Mouse (Mus musculus) neural tube, embryonic 14.5 days (tissue): Measurements from ENCODE around the gene Olfr247. TPM values are rescaled to one million over a fixed set of nuclear protein-coding genes. Genes with fewer than 3 reads are reported as not detected.
"Not testable (repeated sequence)": the region's sequence is repeated elsewhere in the genome, so short reads cannot be mapped to it uniquely, and the experiment has no call there.

Source experiments
- ATAC-seq: fragments of 200-750 bp; cut with Nextera tagmentation; 2 replicates; pipeline ENCODE4 v1.8.0; 2017; ENCODE audit warnings: low read depth, mild to moderate bottlenecking, moderate TSS enrichment, moderate library complexity
- H3K27ac ChIP-seq: fragments of 300-500 bp; sonication (generic); 2 replicates; pipeline ENCODE4 v1.5.1; 2014; ENCODE audit warnings: low read depth, mild to moderate bottlenecking, control low read depth, low read length, moderate library complexity, mixed read lengths
- H3K27me3 ChIP-seq: fragments of 300-500 bp; sonication (generic); 2 replicates; pipeline ENCODE4 v1.6.1; 2014; ENCODE audit warnings: low read length; ENCODE audit not compliant: control insufficient read depth, insufficient read depth
- H3K36me3 ChIP-seq: fragments of 300-500 bp; sonication (generic); 2 replicates; pipeline ENCODE4 v1.6.1; 2014; ENCODE audit warnings: low read length, mixed read lengths; ENCODE audit not compliant: control insufficient read depth, insufficient read depth
- H3K4me1 ChIP-seq: fragments of 300-500 bp; sonication (generic); 2 replicates; pipeline ENCODE4 v1.6.1; 2014; ENCODE audit warnings: low read length; ENCODE audit not compliant: control insufficient read depth, insufficient read depth
- H3K4me2 ChIP-seq: fragments of 300-500 bp; sonication (generic); 2 replicates; pipeline ENCODE4 v1.6.1; 2014; ENCODE audit warnings: mild to moderate bottlenecking, low read depth, low read length, control low read depth
- H3K4me3 ChIP-seq: fragments of 300-500 bp; sonication (generic); 2 replicates; pipeline ENCODE4 v1.5.1; 2014; ENCODE audit warnings: low read depth, low read length, control low read depth, mixed read lengths
- H3K9ac ChIP-seq: fragments of 300-500 bp; sonication (generic); replicated peaks from 2 replicates; pipeline ENCODE4 v1.6.1; 2014; ENCODE audit warnings: low read depth, mild to moderate bottlenecking, control low read depth, low read length, mixed read lengths
- H3K9me3 ChIP-seq: fragments of 300-500 bp; sonication (generic); 2 replicates; pipeline ENCODE4 v1.6.1; 2016; ENCODE audit warnings: low read length; ENCODE audit not compliant: control insufficient read depth
- WGBS: fragments of 180-500 bp; shearing (Covaris S2); extraction: QIAGEN DNeasy Blood & Tissue Kit; methylation state at CpG from one replicate; pipeline ENCODE4 v1.1.7; 2014; 5-methylcytosine and 5-hydroxymethylcytosine counted together
- polyA plus RNA-seq: library from polyadenylated mRNA; unstranded; fragments of >200 nt; fragmentation: Nextera tagmentation; extraction: Ambion mirVana; gene quantifications from 2 replicates; pipeline ENCODE4 v1.2.1, GENCODE M21; 2014

Olfr247 gene
- polyA plus RNA-seq: not detected in 2 replicates

DNA sequence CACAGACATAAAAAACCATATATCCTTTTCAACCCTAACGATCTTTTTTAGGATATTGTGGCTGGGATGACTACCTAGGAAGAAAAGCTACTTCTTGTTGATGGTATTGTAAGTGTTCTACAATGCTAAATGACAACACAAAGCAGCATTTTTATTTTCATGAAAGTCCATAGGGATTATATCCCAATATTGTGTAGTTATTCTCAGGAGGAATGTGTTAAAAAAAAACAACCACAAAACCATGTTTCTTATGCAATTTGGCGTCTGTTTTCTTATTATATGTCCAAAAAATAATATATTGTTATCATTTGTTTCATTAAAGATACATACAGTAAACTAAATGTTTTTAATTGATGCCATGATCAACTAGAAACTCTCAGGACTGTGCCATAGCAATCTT is at the start of gene Olfr247:
Gene Olfr247, minus strand, starts transcription at position 101 of the 400 bp plus-strand sequence.
- H3K4me3 ChIP-seq, H3K4me2 ChIP-seq, H3K36me3 ChIP-seq, H3K27me3 ChIP-seq, H3K9me3 ChIP-seq, H3K9ac ChIP-seq, ATAC-seq, H3K4me1 ChIP-seq, H3K27ac ChIP-seq: not testable (repeated sequence)
- no CpG with 5 or more reads among the region's 2 CpGs for WGBS

DNA sequence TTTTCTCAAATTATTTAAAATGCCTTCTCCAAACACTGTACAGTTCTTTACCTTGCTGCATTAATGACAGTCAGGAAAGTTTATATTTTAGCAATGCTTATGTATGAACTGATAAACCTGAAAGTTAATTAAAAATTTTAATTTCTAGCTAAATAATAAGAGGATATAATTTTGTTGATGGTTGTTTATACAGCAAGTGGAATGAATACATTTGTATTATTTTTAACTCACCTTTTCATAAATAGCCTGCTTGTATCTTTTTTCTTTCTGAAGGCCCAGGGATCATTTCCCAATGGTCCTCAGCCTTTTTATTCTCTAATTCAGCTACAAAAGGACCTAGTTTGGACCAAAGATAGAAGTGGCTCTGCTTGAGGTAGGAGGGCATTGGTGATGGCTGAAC is 36.4 kb upstream of the Olfr247 start, which contains the start of gene Olfr820:
Gene Olfr820, plus strand, starts transcription at position 301 of the 400 bp plus-strand sequence.
- Histone ChIP-seq H3K27ac (no peak within 1 kb of the TSS), H3K27me3 (no peaks in the 10 kb centered on the region), H3K4me1 (no peaks in the 10 kb centered on the region), H3K9ac (no peak within 1 kb of the TSS), H3K36me3 (no peaks in the 10 kb centered on the region), H3K4me3 (no peak within 1 kb of the TSS), H3K9me3 (no peaks in the 10 kb centered on the region), H3K4me2 (no peak within 1 kb of the TSS)
- ATAC-seq: no peak

DNA sequence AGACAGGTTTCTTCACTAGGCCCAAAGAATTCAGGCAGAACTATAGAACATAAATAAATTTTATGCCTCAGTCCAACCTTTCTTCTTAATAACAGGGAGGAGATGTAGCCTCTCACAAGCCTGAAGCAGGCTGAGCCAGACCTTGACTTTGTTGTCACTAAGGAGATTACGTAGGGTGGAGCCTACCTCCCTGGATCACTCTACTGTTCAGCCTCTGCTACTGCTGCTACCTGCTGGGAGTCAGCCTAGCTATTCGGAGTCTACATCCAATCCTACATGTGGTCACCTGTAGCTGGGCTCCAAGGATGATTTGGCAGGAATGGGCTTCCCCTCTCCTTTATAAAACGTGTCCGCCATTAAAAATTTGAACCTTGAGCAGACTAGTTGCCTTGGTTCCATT is 29.4 kb upstream of the Olfr247 start:
- WGBS: 89% methylated on average over 4 of the region's 4 CpGs
- H3K36me3 ChIP-seq, H3K4me2 ChIP-seq, H3K9ac ChIP-seq, H3K27me3 ChIP-seq, ATAC-seq, H3K27ac ChIP-seq, H3K9me3 ChIP-seq, H3K4me3 ChIP-seq, H3K4me1 ChIP-seq: not testable (repeated sequence)

DNA sequence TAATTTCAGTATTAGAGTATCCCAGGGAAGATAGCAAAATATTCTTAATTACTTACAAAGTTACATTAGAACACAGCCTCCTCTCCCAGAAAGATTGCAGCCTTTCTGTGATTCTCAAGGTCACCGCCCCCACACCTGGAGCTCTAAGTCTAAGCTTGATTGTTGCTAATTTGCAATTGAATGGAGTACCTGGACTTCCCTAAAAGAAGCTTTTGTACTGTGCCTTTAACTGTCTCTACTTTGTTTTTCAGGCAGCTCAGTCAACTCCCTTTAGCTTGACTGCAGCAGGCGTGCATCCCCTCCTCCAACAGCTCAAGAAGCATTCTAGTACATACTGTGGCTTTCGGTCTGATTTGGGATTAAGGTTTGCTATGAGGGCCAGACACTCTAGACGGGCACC is 28.2 kb upstream of the Olfr247 start:
- not testable (repeated sequence) for H3K9ac ChIP-seq, H3K9me3 ChIP-seq, H3K4me3 ChIP-seq, H3K4me2 ChIP-seq, ATAC-seq, H3K27ac ChIP-seq, H3K4me1 ChIP-seq, H3K36me3 ChIP-seq, H3K27me3 ChIP-seq
- WGBS: 86% methylated on average over 4 of the region's 4 CpGs

DNA sequence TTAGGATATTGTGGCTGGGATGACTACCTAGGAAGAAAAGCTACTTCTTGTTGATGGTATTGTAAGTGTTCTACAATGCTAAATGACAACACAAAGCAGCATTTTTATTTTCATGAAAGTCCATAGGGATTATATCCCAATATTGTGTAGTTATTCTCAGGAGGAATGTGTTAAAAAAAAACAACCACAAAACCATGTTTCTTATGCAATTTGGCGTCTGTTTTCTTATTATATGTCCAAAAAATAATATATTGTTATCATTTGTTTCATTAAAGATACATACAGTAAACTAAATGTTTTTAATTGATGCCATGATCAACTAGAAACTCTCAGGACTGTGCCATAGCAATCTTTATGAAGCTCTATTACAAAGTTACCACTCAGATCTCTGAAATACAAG is 9.0 kb upstream of the Olfr247 start, which contains the start of gene Gm10310:
Gene Gm10310, minus strand, starts transcription at position 101 of the 400 bp plus-strand sequence.
- not testable (repeated sequence) for H3K4me1 ChIP-seq, H3K36me3 ChIP-seq, H3K27ac ChIP-seq, H3K4me2 ChIP-seq, H3K27me3 ChIP-seq, H3K9ac ChIP-seq, ATAC-seq, H3K9me3 ChIP-seq, H3K4me3 ChIP-seq
- WGBS: no CpG with 5 or more reads among the region's 1 CpGs

DNA sequence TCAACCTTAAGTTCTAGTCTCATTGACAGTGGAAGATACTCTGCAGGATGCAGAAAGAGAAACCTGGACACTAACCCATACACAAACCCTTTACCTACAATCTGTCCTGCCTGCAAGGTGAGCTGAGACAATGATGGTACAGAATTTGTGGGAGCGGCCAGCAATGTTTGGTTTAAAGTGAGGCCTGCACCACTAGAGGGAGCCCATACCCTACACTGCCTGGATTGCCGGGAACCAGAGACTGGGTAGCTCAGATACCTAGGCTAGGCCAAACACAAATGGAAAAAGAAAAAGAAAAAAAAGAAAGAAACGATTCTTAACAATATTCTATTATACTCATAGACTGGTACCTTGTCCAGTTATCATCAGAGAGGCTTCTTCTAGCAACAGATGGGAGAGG is 5.9 kb upstream of the Olfr247 start:
- not testable (repeated sequence) for H3K36me3 ChIP-seq, H3K27me3 ChIP-seq, H3K9me3 ChIP-seq, H3K27ac ChIP-seq, H3K9ac ChIP-seq, H3K4me3 ChIP-seq, H3K4me1 ChIP-seq, H3K4me2 ChIP-seq, ATAC-seq
- WGBS: no CpG with 5 or more reads among the region's 3 CpGs

DNA sequence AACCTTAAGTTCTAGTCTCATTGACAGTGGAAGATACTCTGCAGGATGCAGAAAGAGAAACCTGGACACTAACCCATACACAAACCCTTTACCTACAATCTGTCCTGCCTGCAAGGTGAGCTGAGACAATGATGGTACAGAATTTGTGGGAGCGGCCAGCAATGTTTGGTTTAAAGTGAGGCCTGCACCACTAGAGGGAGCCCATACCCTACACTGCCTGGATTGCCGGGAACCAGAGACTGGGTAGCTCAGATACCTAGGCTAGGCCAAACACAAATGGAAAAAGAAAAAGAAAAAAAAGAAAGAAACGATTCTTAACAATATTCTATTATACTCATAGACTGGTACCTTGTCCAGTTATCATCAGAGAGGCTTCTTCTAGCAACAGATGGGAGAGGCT is 2.9 kb downstream of the Olfr247 start:
- not testable (repeated sequence) for H3K9me3 ChIP-seq, H3K36me3 ChIP-seq, H3K27ac ChIP-seq, H3K4me2 ChIP-seq, H3K9ac ChIP-seq, H3K27me3 ChIP-seq, H3K4me1 ChIP-seq, H3K4me3 ChIP-seq, ATAC-seq
- no CpG with 5 or more reads among the region's 3 CpGs for WGBS

DNA sequence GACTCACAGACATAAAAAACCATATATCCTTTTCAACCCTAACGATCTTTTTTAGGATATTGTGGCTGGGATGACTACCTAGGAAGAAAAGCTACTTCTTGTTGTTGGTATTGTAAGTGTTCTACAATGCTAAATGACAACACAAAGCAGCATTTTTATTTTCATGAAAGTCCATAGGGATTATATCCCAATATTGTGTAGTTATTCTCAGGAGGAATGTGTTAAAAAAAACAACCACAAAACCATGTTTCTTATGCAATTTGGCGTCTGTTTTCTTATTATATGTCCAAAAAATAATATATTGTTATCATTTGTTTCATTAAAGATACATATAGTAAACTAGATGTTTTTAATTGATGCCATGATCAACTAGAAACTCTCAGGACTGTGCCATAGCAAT is 8.8 kb downstream of the Olfr247 start, which contains the start of gene Olfr819:
Gene Olfr819, minus strand, starts transcription at position 101 of the 400 bp plus-strand sequence.
- not testable (repeated sequence) for H3K27ac ChIP-seq, H3K36me3 ChIP-seq, H3K4me3 ChIP-seq, H3K4me2 ChIP-seq, ATAC-seq, H3K4me1 ChIP-seq, H3K9ac ChIP-seq, H3K27me3 ChIP-seq, H3K9me3 ChIP-seq
- WGBS: 80% methylated on average over 2 of the region's 2 CpGs

DNA sequence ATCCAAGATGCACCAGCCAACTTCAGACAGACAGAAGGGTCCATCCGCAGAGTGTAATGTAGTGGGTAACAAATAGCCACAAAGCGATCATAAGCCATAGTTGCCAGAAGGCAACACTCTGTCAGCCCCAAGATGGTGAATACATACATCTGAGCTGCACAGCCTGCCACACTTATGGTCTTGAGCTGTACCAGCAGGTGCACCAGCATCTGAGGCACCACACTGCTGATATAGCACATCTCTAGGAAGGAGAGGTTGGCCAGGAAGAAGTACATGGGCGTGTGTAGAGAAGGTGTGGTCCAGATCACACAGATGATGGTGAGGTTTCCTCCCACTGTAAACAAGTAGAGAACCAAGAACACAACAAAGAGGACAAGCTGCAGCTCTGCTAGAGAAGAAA is 9.7 kb downstream of the Olfr247 start:
- not testable (repeated sequence) for ATAC-seq, H3K4me1 ChIP-seq, H3K27ac ChIP-seq, H3K4me3 ChIP-seq, H3K4me2 ChIP-seq, H3K36me3 ChIP-seq, H3K9me3 ChIP-seq, H3K27me3 ChIP-seq, H3K9ac ChIP-seq
- WGBS: 93% methylated on average over 2 of the region's 3 CpGs

DNA sequence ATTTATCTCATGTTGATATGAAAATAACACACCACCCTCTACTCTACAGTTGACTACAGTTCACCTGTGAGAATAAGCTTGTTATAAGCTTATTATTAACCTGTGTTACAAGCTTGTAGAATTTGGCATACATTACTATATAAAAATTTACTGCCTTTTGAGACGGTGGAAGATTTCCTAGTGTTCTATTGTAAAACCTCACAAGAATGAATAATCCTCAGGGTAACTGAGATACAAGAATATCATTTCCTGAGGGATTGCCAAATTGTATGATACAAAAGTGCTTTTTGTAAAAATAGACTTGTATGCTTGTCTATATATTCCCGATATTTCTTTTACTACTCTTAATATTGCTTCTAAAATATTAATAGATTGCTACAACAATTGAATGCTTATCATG is 26.9 kb downstream of the Olfr247 start, which contains the start of gene Olfr818:
Gene Olfr818, minus strand, starts transcription at position 101 of the 400 bp plus-strand sequence.
- Histone ChIP-seq H3K4me2 (no peak within 1 kb of the TSS), H3K9ac (no peak within 1 kb of the TSS), H3K4me1 (no peaks in the 10 kb centered on the region), H3K27ac (no peak within 1 kb of the TSS), H3K9me3 (no peaks in the 10 kb centered on the region), H3K4me3 (no peak within 1 kb of the TSS), H3K36me3 (no peaks in the 10 kb centered on the region), H3K27me3 (no peaks in the 10 kb centered on the region)
- 90% methylated on average over 2 of the region's 2 CpGs for WGBS
- no peak for ATAC-seq
